In genomic region chr13:99229641-99230494, GRCm38 (mm10) we compare ENCODE assay signal across 15 mouse cellular contexts. TPM values are rescaled to one million over a fixed set of nuclear protein-coding genes. Genes with fewer than 3 reads are reported as not detected.
DNase-seq lines count a peak whose midpoint lies in the region; ATAC-seq and TF ChIP-seq lines count a peak whose summit lies in the region.
"Had no signal": no experiment of that assay in that cellular context is flagged by ENCODE, and none has a peak within 500 bp of the region (broad histone marks: within the 10 kb centered on the region; RNA-seq: fewer than 3 reads in every experiment).

No protein-coding gene starts in this region.

- no peak overlapping the region for H3K9ac ChIP-seq in liver, adult 2 months (ENCODE audit: low read depth, low read length)
- no peak overlapping the region for H3K9ac ChIP-seq in liver, embryonic 11.5 days (ENCODE audit: low read depth, low read length)
- H3K9ac ChIP-seq in heart, embryonic 12.5 days, result no peak overlapping the region
- H3K9ac ChIP-seq: liver, embryonic 13.5 days had no signal

- peaks cover 2% of the 10 kb centered on the region; the same call in 1 of the 2 replicates for H3K4me1 ChIP-seq in liver, adult 2 months (ENCODE audit: control insufficient read depth, insufficient read depth, low read length)
- peaks cover 5% of the 10 kb centered on the region; the same call in 1 of the 2 replicates for H3K4me1 ChIP-seq in liver, embryonic 11.5 days (replicated peaks; ENCODE audit: control insufficient read depth, insufficient read depth, low read length)
- peaks cover 45% of the 10 kb centered on the region for H3K4me1 ChIP-seq in heart, embryonic 12.5 days (replicated peaks)
- H3K4me1 ChIP-seq in small intestine, adult 2 months (ENCODE audit: control insufficient read depth, insufficient read depth, insufficient read length, low read length), result no peaks in the 10 kb centered on the region

- ATAC-seq in liver, embryonic 11.5 days (replicated peaks; ENCODE audit: low FRiP score), result no peak
- no peak for ATAC-seq in heart, embryonic 12.5 days (ENCODE audit: insufficient number of reproducible peaks, low FRiP score)
- ATAC-seq: forebrain, embryonic 14.5 days had no signal

- H3K36me3 ChIP-seq in liver, adult 2 months (ENCODE audit: control insufficient read depth, insufficient read depth, low read length), result no peaks in the 10 kb centered on the region; the same call in 1 of the 2 replicates
- no peaks in the 10 kb centered on the region for H3K36me3 ChIP-seq in liver, embryonic 11.5 days (ENCODE audit: control insufficient read depth, insufficient read depth, low read length)
- no peaks in the 10 kb centered on the region for H3K36me3 ChIP-seq in heart, embryonic 12.5 days
- H3K36me3 ChIP-seq in small intestine, adult 2 months (ENCODE audit: control insufficient read depth, insufficient read depth, low read length), result no peaks in the 10 kb centered on the region
- H3K36me3 ChIP-seq: liver, embryonic 13.5 days had no signal

- H3K79me2 ChIP-seq in liver, adult 2 months (ENCODE audit: control insufficient read depth, insufficient read depth, low read length), result no peaks in the 10 kb centered on the region

- H3K9me3 ChIP-seq in liver, embryonic 11.5 days (ENCODE audit: control insufficient read depth, low read length), result no peaks in the 10 kb centered on the region
- H3K9me3 ChIP-seq in heart, embryonic 12.5 days (replicated peaks), result no peaks in the 10 kb centered on the region
- H3K9me3 ChIP-seq: liver, embryonic 13.5 days had no signal

- no peaks in the 10 kb centered on the region for H3K27me3 ChIP-seq in liver, adult 2 months (ENCODE audit: control insufficient read depth, insufficient read depth, low read length)
- no peaks in the 10 kb centered on the region for H3K27me3 ChIP-seq in liver, embryonic 11.5 days (replicated peaks; ENCODE audit: control insufficient read depth, insufficient read depth, low read length)
- no peaks in the 10 kb centered on the region for H3K27me3 ChIP-seq in heart, embryonic 12.5 days (replicated peaks)
- no peaks in the 10 kb centered on the region for H3K27me3 ChIP-seq in small intestine, adult 2 months (ENCODE audit: control insufficient read depth, insufficient read depth, low read length)
- H3K27me3 ChIP-seq: liver, embryonic 13.5 days had no signal

- H3K27ac ChIP-seq in liver, adult 2 months (replicated peaks; ENCODE audit: insufficient read depth, low read depth, low read length), result peak overlapping the region; percentile 48; the same call in 1 of the 2 replicates
- H3K27ac ChIP-seq in liver, embryonic 11.5 days (ENCODE audit: low read depth, low read length), result no peak overlapping the region
- H3K27ac ChIP-seq in heart, embryonic 12.5 days (ENCODE audit: poor library complexity, severe bottlenecking), result peak overlapping the region; percentile 11; the same call in 1 of the 2 replicates
- H3K27ac ChIP-seq in small intestine, adult 2 months (ENCODE audit: insufficient read depth, low read depth, low read length), result peak overlapping the region; percentile 20; the same call in 1 of the 2 replicates
- H3K27ac ChIP-seq: liver, embryonic 13.5 days had no signal

- no peak for TF ChIP-seq POLR2A in liver, adult 2 months (IDR thresholded peaks at IDR 0.05; ENCODE audit: extremely low read depth, insufficient read depth, low read length)
- TF ChIP-seq POLR2A in small intestine, adult 2 months (IDR thresholded peaks at IDR 0.05; ENCODE audit: low read depth, low read length), result no peak

- no peak for TF ChIP-seq CTCF in liver, adult 2 months (IDR thresholded peaks at IDR 0.05; ENCODE audit: low read depth, low read length)
- no peak for TF ChIP-seq CTCF in small intestine, adult 2 months (IDR thresholded peaks at IDR 0.05; ENCODE audit: extremely low read depth, insufficient read length, insufficient replicate concordance, low read depth, low read length)

- no peak overlapping the region for H3K4me3 ChIP-seq in liver, adult 2 months (ENCODE audit: insufficient read depth, low read depth, low read length)
- no peak overlapping the region for H3K4me3 ChIP-seq in liver, embryonic 11.5 days (ENCODE audit: low read depth, low read length)
- H3K4me3 ChIP-seq in heart, embryonic 12.5 days, result no peak overlapping the region
- H3K4me3 ChIP-seq in small intestine, adult 2 months (ENCODE audit: low read depth, low read length), result no peak overlapping the region
- H3K4me3 ChIP-seq: liver, embryonic 13.5 days; myocyte had no signal

- H3K4me2 ChIP-seq in liver, embryonic 11.5 days, result no peak overlapping the region
- H3K4me2 ChIP-seq in heart, embryonic 12.5 days, result no peak overlapping the region
- H3K4me2 ChIP-seq: liver, embryonic 13.5 days had no signal

- DNase-seq in heart, adult 18-20 months, result peak; percentile 59 to 67
- DNase-seq in heart, postnatal 4 days, result no peak
- DNase-seq in liver, adult 2 months (ENCODE audit: extremely low read depth, low read depth, low spot score), result no peak
- no peak for DNase-seq in liver, embryonic 11.5 days (ENCODE audit: low spot score)
- no peak for DNase-seq in right cerebral cortex, postnatal 25 days
- DNase-seq in testis, postnatal 14 days (ENCODE audit: low spot score), result no peak
- DNase-seq: B cell, adult 2 months; cerebellum, adult 9-11 months; liver, embryonic 13.5 days; thymus, postnatal 14 days had no signal

- 71% methylated on average over 9 of the region's 9 CpGs for WGBS in liver, adult 2 months
- 65% methylated on average over 9 of the region's 9 CpGs for WGBS in liver, embryonic 11.5 days
- WGBS in heart, embryonic 12.5 days, result 71% methylated on average over 9 of the region's 9 CpGs
- 65% methylated on average over 9 of the region's 9 CpGs for WGBS in small intestine, adult 2 months

RNA-seq across cellular contexts. Expression of gene Zfp366, which starts 45.2 kb away (rescaled TPM):
- 10 to 100 TPM; 14.1 to 14.9 TPM for total RNA-seq in heart, adult 18-20 months (2021)
- 10 to 100 TPM in 1 of 2 experiments, 1 to 10 TPM in 1; 7.2 to 10.1 TPM for total RNA-seq in heart, postnatal 4 days (2021)
- 0.74 and 1.1 TPM in 2 replicates for total RNA-seq in liver, adult 2 months (2014; rRNA removed)
- 0.47 and 0.56 TPM in 2 replicates for polyA plus RNA-seq in liver, adult 2 months (2012; rRNA removed)
- polyA plus RNA-seq in liver, embryonic 11.5 days (2014; fragmentation: Nextera tagmentation; extraction: Ambion mirVana), result 0.51 and 0.69 TPM in 2 replicates
- polyA plus RNA-seq in heart, embryonic 12.5 days (2016; fragmentation: Nextera tagmentation; extraction: Ambion mirVana), result 0.12 and 0.36 TPM in 2 replicates
- 1.2 and 2.0 TPM in 2 replicates for polyA plus RNA-seq in small intestine, adult 2 months (2012; rRNA removed)
- total RNA-seq: MEL had no signal

Comparison
In these comparisons a context has a peak if more than half of its experiments do, and no peak if none do; other contexts are left out.
1. DNase-seq: peak in heart, adult 18-20 months (2 of 2); none in heart, postnatal 4 days (single experiment), liver, adult 2 months (single experiment), liver, embryonic 11.5 days (single experiment), right cerebral cortex, postnatal 25 days (single experiment) and testis, postnatal 14 days (single experiment).